Mouse (Mus musculus): Measurements from ENCODE around the gene Kcnk6.
"Not testable (repeated sequence)": the region's sequence is repeated elsewhere in the genome, so short reads cannot be mapped to it uniquely, and the experiment has no call there.

Gene Kcnk6

GRCm38 (mm10) chr7:29211415-29212198 lies 20.7 kb downstream of the Kcnk6 start:
- DNase-seq (ENCODE audit: extremely low read depth, low read depth), result peak; percentile 83

DNA sequence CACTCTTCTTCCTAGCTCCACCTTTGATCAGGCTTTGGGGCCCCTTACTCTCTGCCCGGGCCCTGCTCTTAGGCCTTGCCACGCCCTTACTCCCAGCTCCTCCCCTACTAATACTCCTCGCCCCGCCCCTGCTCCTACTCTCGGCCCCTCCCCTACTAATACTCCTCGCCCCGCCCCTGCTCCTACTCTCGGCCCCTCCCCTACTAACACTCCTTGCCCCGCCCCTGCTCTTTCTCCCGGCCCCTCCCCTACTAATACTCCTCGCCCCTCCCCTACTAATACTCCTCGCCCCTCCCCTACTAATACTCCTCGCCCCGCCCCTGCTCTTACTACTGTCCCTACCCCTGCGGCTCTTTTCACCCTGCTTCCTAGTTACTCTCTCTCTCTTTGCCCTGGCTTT lies 21.3 kb downstream of the Kcnk6 start:
- not testable (repeated sequence) for DNase-seq (ENCODE audit: extremely low read depth, low read depth)

DNA sequence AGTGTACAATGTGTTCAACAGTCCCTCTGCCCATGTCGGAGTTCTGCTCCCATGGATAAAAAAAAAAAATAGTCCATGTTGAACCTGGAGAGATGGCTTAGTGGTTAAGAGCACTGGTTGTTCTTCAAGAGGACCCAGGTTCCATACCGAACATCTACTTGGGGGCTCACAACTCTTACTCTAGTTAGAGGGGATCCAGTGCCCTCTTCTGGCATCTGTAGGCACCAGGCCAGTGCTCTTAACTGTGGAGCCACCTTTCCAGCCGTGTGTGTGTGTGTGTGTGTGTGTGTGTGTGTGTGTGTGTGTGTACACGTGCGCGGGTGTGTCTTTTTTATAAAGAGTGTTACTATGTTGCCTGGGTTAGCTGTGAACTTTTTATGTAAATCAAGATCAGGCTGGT lies 29.7 kb downstream of the Kcnk6 start:
- no peak for DNase-seq (ENCODE audit: extremely low read depth, low read depth)

- not testable (repeated sequence) for DNase-seq (ENCODE audit: extremely low read depth, low read depth)
These were observed 38.1 kb downstream of the Kcnk6 start for GRCm38 (mm10) chr7:29194230-29194629.

DNA sequence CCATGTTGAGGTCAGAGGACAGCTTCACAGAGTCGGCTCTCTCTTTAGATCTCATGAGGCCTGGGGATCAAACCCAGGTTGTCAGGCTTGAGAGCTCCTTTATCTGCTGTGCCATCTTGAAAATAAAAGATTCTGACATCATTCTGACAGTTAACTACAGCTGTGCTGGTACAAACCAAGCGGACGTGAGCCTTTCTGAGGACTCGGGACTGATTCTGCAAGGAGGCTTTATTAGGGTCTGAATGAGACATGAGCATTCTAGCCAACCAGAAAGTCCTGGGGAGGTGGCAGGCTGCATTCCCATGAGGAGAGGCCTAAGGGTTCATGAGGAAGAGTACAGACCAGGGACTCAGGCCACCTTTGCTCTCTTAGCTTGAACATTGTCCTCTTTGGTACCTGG lies 51.0 kb downstream of the Kcnk6 start:
- not testable (repeated sequence) for DNase-seq (ENCODE audit: extremely low read depth, low read depth)

GRCm38 (mm10) chr7:29180854-29181236 lies 51.5 kb downstream of the Kcnk6 start:
- no peak for DNase-seq (ENCODE audit: extremely low read depth, low read depth)

DNA sequence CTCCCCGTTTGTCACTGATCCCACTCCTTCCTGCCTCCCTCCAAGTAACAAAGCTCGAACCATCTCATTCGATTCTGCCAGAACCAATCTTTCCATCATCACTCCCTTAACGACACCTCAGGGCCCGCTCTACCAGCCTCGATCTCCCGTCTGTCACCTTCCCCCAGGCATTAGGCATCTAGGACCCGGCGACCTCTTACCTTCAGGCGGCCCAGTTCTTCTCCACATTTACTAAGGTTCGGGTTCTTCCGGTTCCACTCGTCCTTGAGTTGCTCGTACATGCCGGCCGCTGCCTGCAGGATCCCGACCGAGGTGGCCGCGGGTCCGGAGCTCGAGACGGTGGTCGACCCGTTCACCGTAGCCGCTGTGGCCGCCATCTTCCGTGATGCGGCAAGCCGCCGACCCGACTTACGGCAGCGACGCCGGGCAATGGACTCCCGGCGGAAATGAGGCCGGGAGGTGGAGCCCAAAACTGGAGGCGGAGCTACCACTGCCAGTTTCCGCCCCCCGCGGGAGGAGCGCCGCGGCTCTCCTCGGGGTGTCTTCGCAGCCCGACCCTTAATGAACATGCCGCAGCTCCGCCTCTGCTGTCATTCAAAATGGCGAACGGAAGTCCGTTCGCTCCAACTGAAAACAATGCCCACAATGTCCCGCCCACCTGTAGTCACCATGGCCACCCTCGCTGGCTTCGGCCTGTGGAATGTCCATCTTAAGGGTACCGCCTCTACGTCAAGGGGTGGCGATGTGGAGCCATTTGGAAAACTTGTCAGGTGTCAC lies 52.0 kb downstream of the Kcnk6 start, which contains the start of gene Psmd8:
Gene Psmd8 (minus strand): TSS at position 625 of the 777 bp plus-strand sequence.
- peak; percentile 94 for DNase-seq (ENCODE audit: extremely low read depth, low read depth)

DNA sequence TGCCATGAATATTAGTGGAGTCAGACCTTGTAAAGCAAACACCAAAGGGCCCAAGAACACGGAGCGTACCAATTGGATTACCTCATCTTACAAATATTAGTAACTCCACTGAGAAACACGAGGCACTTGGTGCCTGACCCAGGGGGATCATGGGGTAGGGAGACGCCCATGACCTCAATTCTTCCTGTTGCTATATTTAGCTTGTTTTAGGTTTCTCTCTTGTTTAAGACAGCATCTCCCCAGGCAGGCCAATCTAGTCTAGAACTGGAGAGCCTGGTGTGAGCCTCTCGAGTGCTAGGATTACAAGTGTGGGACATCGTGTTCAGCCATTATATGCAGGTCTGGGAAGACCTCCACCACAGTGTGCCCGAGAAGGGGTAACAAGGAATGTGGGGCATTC lies 53.0 kb downstream of the Kcnk6 start:
- DNase-seq (ENCODE audit: extremely low read depth, low read depth), result peak; percentile 41

DNA sequence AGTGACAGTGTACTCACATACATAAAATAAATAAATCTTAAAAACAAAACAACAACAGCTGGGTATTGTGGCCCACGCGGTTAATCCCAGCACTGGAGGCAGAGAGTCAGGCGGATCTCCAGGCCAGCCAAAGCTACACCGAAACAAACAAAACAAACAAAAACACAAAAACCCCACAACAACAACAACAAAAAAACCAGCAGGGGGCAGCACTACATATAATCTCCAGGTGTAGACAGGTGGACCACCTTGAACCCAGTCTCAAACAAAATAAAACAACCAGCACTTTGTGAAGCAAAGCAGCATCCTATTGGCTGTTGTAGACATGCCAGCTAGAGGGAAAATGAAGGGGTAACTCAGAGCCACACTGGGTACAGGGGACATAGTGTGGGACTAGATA lies 54.2 kb downstream of the Kcnk6 start:
- no peak for DNase-seq (ENCODE audit: extremely low read depth, low read depth)

DNA sequence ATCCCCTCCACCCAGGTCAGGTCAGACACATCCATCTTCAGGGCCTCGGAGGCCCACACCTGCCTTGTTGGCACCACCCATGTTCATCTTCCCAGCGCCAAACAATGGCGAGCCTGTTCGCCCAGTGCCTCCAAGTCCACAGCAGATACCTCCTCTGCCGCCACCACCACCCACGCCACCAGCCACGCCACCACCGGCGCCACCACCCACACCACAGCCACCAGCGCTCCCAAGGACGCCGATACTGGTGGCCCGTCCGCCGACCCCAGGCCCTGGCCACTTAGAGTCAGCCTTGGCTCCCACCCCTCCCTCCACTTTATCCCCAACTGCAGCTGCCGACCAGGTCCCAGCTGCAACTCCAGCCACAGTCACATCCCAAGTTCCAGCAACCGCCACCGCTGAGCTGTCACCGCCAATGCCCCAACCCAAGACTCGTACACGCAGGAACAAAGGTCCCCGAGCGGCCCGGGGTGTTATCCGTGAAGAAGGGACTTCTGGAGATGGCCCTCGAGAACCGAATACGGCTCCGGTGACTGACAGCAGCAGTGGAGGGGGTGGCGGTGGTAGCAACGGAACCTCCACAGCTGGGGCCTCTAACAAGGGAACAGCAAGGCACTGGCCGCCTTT lies 59.8 kb downstream of the Kcnk6 start:
- DNase-seq (ENCODE audit: extremely low read depth, low read depth), result no peak
